Mouse (Mus musculus): ENCODE measurements at regions not wholly inside any gene's neighbourhood (a gene's known extent, or its start where the extent isn't known, plus 50 kb on each side); places are given as distances from the start of the nearest gene placed in this dataset.

- H3K4me3 ChIP-seq = no peak overlapping the region
- no peaks in the 10 kb centered on the region for H3K36me3 ChIP-seq
- ATAC-seq (ENCODE audit: low FRiP score, low read depth) = peak; percentile 76
- H3K9ac ChIP-seq (replicated peaks) = no peak overlapping the region
- no peak overlapping the region for H3K4me2 ChIP-seq (replicated peaks)
- H3K27me3 ChIP-seq = no peaks in the 10 kb centered on the region
- H3K27ac ChIP-seq (replicated peaks) = no peak overlapping the region
- 45% methylated on average over 9 of the region's 9 CpGs for WGBS
- H3K4me1 ChIP-seq = no peaks in the 10 kb centered on the region
- H3K9me3 ChIP-seq = no peaks in the 10 kb centered on the region
These were observed 2593.6 kb upstream of the Gm6569 start for GRCm38 (mm10) chr15:71240647-71241351.

- H3K36me3 ChIP-seq = no peaks in the 10 kb centered on the region
- no peaks in the 10 kb centered on the region for H3K27me3 ChIP-seq
- no peak overlapping the region for H3K27ac ChIP-seq (replicated peaks)
- no peak overlapping the region for H3K4me3 ChIP-seq
- ATAC-seq (ENCODE audit: low FRiP score, low read depth) = no peak
- no peaks in the 10 kb centered on the region for H3K9me3 ChIP-seq
- H3K4me1 ChIP-seq = no peaks in the 10 kb centered on the region
- no peak overlapping the region for H3K4me2 ChIP-seq (replicated peaks)
- 91% methylated on average over 9 of the region's 9 CpGs for WGBS
- no peak overlapping the region for H3K9ac ChIP-seq (replicated peaks)
These were observed 2590.8 kb upstream of the Gm6569 start for GRCm38 (mm10) chr15:71243539-71243938.

GRCm38 (mm10) chr15:71275876-71276565 is 2558.3 kb upstream of the Gm6569 start:
- H3K4me3 ChIP-seq = no peak overlapping the region
- 85% methylated on average over 2 of the region's 2 CpGs for WGBS
- ATAC-seq (ENCODE audit: low FRiP score, low read depth) = peak; percentile 72

GRCm38 (mm10) chr15:71276566-71276912 is 2557.8 kb upstream of the Gm6569 start:
- Histone ChIP-seq H3K4me1 (no peaks in the 10 kb centered on the region), H3K27ac (replicated peaks) (no peak overlapping the region), H3K4me3 (no peak overlapping the region), H3K36me3 (no peaks in the 10 kb centered on the region), H3K27me3 (no peaks in the 10 kb centered on the region), H3K4me2 (replicated peaks) (no peak overlapping the region), H3K9me3 (no peaks in the 10 kb centered on the region), H3K9ac (replicated peaks) (no peak overlapping the region)
- 75% methylated on average over 2 of the region's 2 CpGs for WGBS
- no peak for ATAC-seq (ENCODE audit: low FRiP score, low read depth)

More at GRCm38 (mm10) chr15:71275876-71276565, 2558.3 kb upstream of the Gm6569 start:
- H3K36me3 ChIP-seq = no peaks in the 10 kb centered on the region
- H3K27me3 ChIP-seq = no peaks in the 10 kb centered on the region
- no peaks in the 10 kb centered on the region for H3K4me1 ChIP-seq
- no peak overlapping the region for H3K27ac ChIP-seq (replicated peaks)
- no peak overlapping the region for H3K4me2 ChIP-seq (replicated peaks)
- no peaks in the 10 kb centered on the region for H3K9me3 ChIP-seq
- no peak overlapping the region for H3K9ac ChIP-seq (replicated peaks)

GRCm38 (mm10) chr15:71277388-71277787 is 2557.0 kb upstream of the Gm6569 start:
- WGBS = 76% methylated on average over 2 of the region's 2 CpGs
- Histone ChIP-seq H3K27me3 (no peaks in the 10 kb centered on the region), H3K9ac (replicated peaks) (no peak overlapping the region), H3K36me3 (no peaks in the 10 kb centered on the region), H3K4me1 (no peaks in the 10 kb centered on the region), H3K4me2 (replicated peaks) (no peak overlapping the region), H3K27ac (replicated peaks) (no peak overlapping the region), H3K9me3 (no peaks in the 10 kb centered on the region), H3K4me3 (no peak overlapping the region)
- ATAC-seq (ENCODE audit: low FRiP score, low read depth) = no peak

GRCm38 (mm10) chr15:71283775-71284174 is 2550.6 kb upstream of the Gm6569 start:
- Histone ChIP-seq H3K9me3 (no peaks in the 10 kb centered on the region), H3K27me3 (no peaks in the 10 kb centered on the region), H3K4me3 (no peak overlapping the region), H3K9ac (replicated peaks) (no peak overlapping the region), H3K4me1 (no peaks in the 10 kb centered on the region), H3K27ac (replicated peaks) (no peak overlapping the region), H3K36me3 (no peaks in the 10 kb centered on the region), H3K4me2 (replicated peaks) (no peak overlapping the region)
- whole genome bisulfite sequencing = 89% methylated on average over 3 of the region's 3 CpGs
- ATAC-seq (ENCODE audit: low FRiP score, low read depth) = no peak

GRCm38 (mm10) chr15:71302541-71302940 is 2531.8 kb upstream of the Gm6569 start:
- no peaks in the 10 kb centered on the region for H3K4me1 ChIP-seq
- H3K4me3 ChIP-seq = no peak overlapping the region
- no peaks in the 10 kb centered on the region for H3K9me3 ChIP-seq
- no peak overlapping the region for H3K27ac ChIP-seq (replicated peaks)
- H3K9ac ChIP-seq (replicated peaks) = no peak overlapping the region
- H3K4me2 ChIP-seq (replicated peaks) = no peak overlapping the region
- no peaks in the 10 kb centered on the region for H3K27me3 ChIP-seq
- ATAC-seq (ENCODE audit: low FRiP score, low read depth) = no peak
- no peaks in the 10 kb centered on the region for H3K36me3 ChIP-seq

- 72% methylated on average over 3 of the region's 3 CpGs for WGBS
- Histone ChIP-seq H3K4me3 (no peak overlapping the region), H3K4me1 (no peaks in the 10 kb centered on the region), H3K4me2 (replicated peaks) (no peak overlapping the region), H3K36me3 (no peaks in the 10 kb centered on the region), H3K9ac (replicated peaks) (no peak overlapping the region), H3K9me3 (no peaks in the 10 kb centered on the region), H3K27me3 (no peaks in the 10 kb centered on the region), H3K27ac (replicated peaks) (no peak overlapping the region)
- ATAC-seq (ENCODE audit: low FRiP score, low read depth) = no peak
These were observed 2524.1 kb upstream of the Gm6569 start for GRCm38 (mm10) chr15:71310230-71310629.

GRCm38 (mm10) chr15:71326596-71326995 is 2507.8 kb upstream of the Gm6569 start:
- no peak overlapping the region for H3K4me3 ChIP-seq
- H3K4me1 ChIP-seq = no peaks in the 10 kb centered on the region
- no peak for ATAC-seq (ENCODE audit: low FRiP score, low read depth)
- WGBS = 83% methylated on average over 3 of the region's 3 CpGs
- no peak overlapping the region for H3K4me2 ChIP-seq (replicated peaks)
- no peak overlapping the region for H3K27ac ChIP-seq (replicated peaks)
- H3K27me3 ChIP-seq = no peaks in the 10 kb centered on the region
- no peaks in the 10 kb centered on the region for H3K36me3 ChIP-seq
- H3K9ac ChIP-seq (replicated peaks) = no peak overlapping the region
- H3K9me3 ChIP-seq = no peaks in the 10 kb centered on the region

- Histone ChIP-seq H3K4me3 (no peak overlapping the region), H3K4me2 (replicated peaks) (no peak overlapping the region), H3K36me3 (no peaks in the 10 kb centered on the region), H3K9ac (replicated peaks) (no peak overlapping the region), H3K9me3 (no peaks in the 10 kb centered on the region), H3K27me3 (no peaks in the 10 kb centered on the region), H3K4me1 (peaks cover 5% of the 10 kb centered on the region; the same call in 1 of the 2 replicates), H3K27ac (replicated peaks) (no peak overlapping the region)
- 26% methylated on average over 4 of the region's 4 CpGs for WGBS
- peak; percentile 68 for ATAC-seq (ENCODE audit: low FRiP score, low read depth)
These were observed 2476.1 kb upstream of the Gm6569 start for GRCm38 (mm10) chr15:71358189-71358790.

- 44% methylated on average over 3 of the region's 3 CpGs for WGBS
- Histone ChIP-seq H3K4me3 (no peak overlapping the region), H3K9ac (replicated peaks) (no peak overlapping the region), H3K27ac (replicated peaks) (no peak overlapping the region), H3K27me3 (no peaks in the 10 kb centered on the region), H3K9me3 (no peaks in the 10 kb centered on the region), H3K4me1 (no peaks in the 10 kb centered on the region), H3K36me3 (no peaks in the 10 kb centered on the region), H3K4me2 (replicated peaks) (no peak overlapping the region)
- no peak for ATAC-seq (ENCODE audit: low FRiP score, low read depth)
These were observed 2458.6 kb upstream of the Gm6569 start for GRCm38 (mm10) chr15:71375775-71376174.

Measured in midbrain, embryonic 12.5 days (tissue).